Mouse (Mus musculus): ENCODE measurements around the gene Col5a1.

Gene Col5a1

GRCm38 (mm10) chr2:27886148-27886551 is at the start of gene Col5a1:
Col5a1 (plus strand) TSS chr2:27886425.
- no peak for ATAC-seq (ENCODE audit: insufficient number of reproducible peaks, low FRiP score, low TSS enrichment)

DNA sequence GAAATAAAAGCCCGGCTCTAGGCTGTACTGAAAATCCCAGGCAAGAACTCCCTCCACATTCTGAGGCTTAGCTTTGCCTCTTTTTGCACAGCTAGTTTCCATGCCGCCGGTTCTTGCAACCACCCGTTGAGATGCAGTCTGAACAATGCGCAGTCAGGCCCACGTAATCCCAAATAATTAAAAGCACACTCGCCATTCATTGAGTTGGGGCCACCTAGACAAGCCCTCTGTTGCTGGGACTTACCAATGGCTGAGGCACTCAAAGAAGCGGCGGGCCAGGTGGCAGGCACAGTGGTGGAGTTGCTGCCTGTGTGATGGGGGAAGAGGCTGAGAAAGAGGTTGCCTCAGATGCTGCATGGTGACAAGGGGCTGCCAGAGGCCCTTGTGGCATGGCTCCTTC is 48.1 kb upstream of the Col5a1 start:
- ATAC-seq (ENCODE audit: insufficient number of reproducible peaks, low FRiP score, low TSS enrichment): no peak

GRCm38 (mm10) chr2:27840890-27841289 is 45.3 kb upstream of the Col5a1 start:
- no peak for ATAC-seq (ENCODE audit: insufficient number of reproducible peaks, low FRiP score, low TSS enrichment)

DNA sequence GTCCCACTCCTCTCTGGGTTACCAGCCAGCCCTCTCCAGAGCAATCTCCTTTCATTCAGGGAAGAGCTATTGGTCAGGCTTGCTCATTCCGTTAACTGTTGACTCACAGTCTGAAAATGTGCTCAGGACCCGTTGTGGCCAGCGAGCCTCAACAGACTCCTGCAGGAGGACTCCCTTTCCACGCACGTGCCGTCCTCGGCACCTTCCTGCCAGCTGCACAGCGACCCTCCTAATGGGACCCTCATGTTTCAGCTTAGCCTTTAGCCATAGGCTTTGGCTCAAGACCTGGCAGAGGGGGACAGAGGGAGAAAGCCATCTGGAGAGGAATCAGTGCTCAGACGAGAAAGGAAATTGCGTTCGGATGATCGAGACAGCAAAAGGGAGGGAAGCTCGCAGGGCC is 43.3 kb upstream of the Col5a1 start:
- ATAC-seq (ENCODE audit: insufficient number of reproducible peaks, low FRiP score, low TSS enrichment): no peak

DNA sequence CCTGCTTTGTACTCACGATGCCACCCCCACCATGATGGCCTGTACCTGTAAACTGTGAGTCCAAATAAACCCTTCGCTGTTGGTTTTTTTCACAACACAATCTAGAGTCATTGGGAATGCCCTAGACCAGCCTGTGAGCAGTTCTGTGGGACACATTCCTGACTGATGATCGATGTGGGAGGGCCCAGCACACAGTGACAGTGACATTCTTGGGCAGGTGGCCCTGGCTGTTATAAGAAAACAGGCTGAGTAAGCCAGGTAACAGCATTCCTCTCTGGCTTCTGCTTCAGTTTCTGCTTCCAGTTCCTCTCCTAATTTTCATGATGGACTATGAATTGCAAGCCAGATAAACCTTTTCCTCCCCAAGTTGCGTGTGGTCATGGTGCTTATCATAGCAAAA is 41.3 kb upstream of the Col5a1 start:
- ATAC-seq (ENCODE audit: insufficient number of reproducible peaks, low FRiP score, low TSS enrichment): no peak

DNA sequence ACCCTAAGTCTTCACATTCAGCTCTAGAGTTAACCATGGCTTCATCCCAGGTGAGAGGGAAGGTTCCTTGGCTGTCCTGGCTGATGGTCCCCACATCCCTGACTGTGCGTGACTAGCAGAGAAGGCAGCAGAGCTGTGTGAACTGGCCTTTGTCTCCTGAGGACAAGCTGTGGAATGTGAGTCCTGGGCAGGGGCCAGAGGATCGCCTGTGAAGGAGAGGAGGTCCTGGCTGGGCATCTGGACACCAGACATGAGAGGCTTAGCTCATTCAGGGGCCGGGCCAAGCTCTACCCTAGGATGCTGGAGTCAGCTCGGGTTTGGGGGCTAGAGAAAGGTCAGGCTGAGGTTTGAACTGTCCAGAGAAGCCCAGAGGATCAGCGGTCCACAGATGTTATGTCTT is 39.2 kb upstream of the Col5a1 start:
- no peak for ATAC-seq (ENCODE audit: insufficient number of reproducible peaks, low FRiP score, low TSS enrichment)

DNA sequence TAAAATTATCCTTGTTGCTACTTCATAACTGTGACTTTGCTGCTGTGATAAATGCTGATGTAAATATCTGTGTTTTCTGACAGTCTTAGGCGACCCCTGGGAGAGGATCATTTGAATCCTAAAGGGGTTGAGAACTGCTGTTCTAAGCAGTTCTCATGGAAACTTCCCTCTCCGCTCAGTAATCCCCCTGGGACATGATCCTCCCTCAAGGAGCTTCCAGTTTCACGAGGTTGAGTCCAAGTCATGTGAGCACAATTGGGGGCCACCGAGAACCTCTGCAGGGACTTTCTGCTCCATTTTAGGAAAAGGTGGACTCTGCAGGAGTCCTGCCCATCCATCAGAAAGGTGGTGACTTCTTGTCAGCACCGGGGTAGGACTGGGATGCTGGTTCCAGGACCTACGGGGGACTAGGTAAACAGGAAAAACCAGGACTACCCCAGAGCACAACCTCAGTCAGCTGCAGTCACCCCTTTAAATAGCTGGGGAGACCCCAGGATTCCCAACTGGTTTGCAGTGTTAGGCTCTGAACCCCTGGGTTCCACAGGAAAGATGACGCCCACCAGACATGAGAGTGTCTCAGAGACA is 38.3 kb upstream of the Col5a1 start:
- no peak for ATAC-seq (ENCODE audit: insufficient number of reproducible peaks, low FRiP score, low TSS enrichment)

DNA sequence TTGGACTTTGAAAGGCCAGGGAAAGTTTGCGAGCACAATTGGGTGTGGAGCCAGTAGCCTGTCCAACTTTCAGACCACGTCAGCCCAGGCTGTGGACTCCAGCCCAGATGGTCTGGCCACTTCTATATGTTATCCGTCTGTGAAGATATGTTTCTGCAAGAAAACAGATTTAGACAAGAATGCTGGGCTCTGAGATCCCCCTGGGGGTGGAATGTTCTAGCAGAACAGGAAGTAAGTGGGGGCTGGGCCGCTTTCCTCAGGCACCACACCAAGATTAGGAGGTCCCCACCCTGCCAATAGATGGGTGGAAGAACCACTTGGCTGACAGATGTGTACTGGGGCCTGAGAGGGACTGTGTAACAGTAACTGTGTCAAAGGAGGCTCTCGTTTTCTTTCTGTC is 37.8 kb upstream of the Col5a1 start:
- ATAC-seq (ENCODE audit: insufficient number of reproducible peaks, low FRiP score, low TSS enrichment): no peak

DNA sequence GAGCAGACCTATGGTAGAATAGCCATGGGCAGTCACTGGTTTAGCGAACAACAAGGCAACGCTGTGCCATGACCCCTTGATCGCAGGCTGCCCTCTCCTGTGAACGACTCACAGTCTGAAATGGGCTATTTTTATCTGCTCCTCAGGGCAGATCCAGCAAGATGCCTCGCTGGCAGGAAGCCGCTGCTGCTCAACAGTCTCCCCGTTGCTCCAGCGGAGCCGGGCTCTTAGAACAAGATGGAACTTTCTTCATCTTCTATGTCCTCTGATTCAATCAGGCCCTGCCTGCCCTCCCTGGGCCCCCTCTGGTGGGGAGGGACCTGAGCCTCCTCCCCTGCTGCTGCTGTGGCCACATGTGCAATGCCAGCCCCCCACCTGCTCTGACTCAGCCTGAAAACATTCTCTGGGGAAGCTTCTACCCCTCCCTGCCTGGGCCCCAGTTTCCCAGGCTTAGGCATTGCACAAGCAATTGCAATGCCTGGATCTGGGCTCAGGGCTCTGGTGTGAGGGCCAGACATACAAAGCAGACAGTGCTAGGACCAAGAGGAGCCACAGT is 27.8 kb upstream of the Col5a1 start:
- ATAC-seq (ENCODE audit: insufficient number of reproducible peaks, low FRiP score, low TSS enrichment): no peak

- no peak for ATAC-seq (ENCODE audit: insufficient number of reproducible peaks, low FRiP score, low TSS enrichment)
Measured at GRCm38 (mm10) chr2:27861576-27862238, 24.5 kb upstream of the Col5a1 start.

GRCm38 (mm10) chr2:27864491-27865365 is 21.5 kb upstream of the Col5a1 start:
- ATAC-seq (ENCODE audit: insufficient number of reproducible peaks, low FRiP score, low TSS enrichment): no peak

DNA sequence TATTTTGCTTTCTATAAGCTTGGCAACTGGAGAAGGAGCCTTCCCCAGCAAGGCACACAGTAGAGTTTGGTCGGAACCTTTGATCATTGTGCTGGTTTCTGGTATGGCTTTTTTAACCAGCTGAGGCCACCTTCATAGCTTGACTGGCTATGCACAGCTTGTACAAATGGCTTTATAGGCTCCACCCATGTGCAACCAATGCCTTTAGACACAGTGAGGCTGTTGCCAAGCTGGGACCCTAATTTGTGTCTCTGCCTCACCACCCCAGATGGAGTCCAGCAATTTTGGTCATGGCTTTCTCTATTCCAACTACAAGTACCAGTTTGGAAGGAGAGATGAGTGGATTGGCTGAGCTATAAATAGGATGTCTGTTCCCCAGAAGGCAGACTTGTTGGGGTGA is 15.6 kb upstream of the Col5a1 start:
- no peak for ATAC-seq (ENCODE audit: insufficient number of reproducible peaks, low FRiP score, low TSS enrichment)

DNA sequence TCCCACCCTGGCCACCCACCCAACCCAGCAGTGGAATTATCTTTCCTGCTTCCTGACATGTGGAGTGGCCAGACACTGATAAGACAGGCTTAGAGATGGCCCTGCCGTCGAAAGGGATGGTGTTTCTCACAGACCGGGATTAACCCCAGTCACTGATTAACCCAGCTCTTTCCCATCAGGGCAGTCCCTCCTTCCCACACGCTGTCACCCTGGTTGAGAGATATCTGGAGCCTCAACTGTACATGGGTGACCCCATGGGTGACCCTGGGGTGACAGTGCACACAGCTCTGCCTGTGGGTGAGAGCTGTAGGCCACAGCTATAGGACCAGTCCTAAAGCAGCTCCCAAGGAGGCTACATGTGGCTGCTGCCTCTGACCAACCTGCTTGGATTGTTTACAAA is 15.2 kb upstream of the Col5a1 start:
- ATAC-seq (ENCODE audit: insufficient number of reproducible peaks, low FRiP score, low TSS enrichment): no peak

DNA sequence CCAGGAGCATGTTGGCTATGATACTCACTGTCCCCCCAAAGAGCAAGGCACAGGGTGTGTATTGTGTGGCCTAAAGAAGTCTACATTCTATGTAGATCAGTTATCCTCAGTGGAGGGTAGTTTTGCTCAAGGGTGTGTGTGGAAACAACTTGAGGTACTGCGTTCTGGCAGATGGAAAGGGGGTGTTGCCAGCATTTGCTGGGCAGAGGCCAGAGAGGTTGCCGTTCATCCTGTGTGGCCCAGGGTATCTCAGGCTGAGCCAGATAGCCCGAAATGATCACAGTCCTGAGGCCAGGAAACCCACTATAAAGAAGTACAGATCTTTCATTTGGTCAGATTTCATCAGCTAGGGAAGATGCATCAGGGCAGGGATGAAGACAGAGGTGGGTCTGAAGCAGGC is 13.9 kb upstream of the Col5a1 start:
- no peak for ATAC-seq (ENCODE audit: insufficient number of reproducible peaks, low FRiP score, low TSS enrichment)

DNA sequence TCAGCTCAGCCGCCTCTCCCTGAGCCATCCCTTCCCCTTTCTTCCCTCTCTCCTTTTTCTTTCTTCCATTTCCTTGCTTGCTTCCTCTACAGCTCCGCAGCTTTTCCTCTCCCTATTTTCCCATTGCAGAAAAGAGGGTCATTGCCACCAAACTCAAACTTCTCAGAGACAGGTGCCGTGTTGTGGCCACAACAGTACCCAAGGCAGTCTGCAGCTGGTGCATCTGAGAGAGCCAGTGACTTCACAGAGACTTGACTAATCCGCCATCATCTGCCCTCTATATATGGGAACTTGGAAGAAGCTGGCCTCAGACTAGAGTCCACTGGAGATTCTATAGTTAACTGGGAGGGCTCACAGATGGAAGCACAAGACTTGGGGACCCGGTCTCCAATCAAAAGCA is 13.2 kb upstream of the Col5a1 start:
- ATAC-seq (ENCODE audit: insufficient number of reproducible peaks, low FRiP score, low TSS enrichment): no peak

GRCm38 (mm10) chr2:27874596-27874995 is 11.6 kb upstream of the Col5a1 start:
- no peak for ATAC-seq (ENCODE audit: insufficient number of reproducible peaks, low FRiP score, low TSS enrichment)

GRCm38 (mm10) chr2:27875231-27875630 is 11.0 kb upstream of the Col5a1 start:
- no peak for ATAC-seq (ENCODE audit: insufficient number of reproducible peaks, low FRiP score, low TSS enrichment)

- no peak for ATAC-seq (ENCODE audit: insufficient number of reproducible peaks, low FRiP score, low TSS enrichment)
Measured at GRCm38 (mm10) chr2:27875786-27876185, 10.4 kb upstream of the Col5a1 start.

DNA sequence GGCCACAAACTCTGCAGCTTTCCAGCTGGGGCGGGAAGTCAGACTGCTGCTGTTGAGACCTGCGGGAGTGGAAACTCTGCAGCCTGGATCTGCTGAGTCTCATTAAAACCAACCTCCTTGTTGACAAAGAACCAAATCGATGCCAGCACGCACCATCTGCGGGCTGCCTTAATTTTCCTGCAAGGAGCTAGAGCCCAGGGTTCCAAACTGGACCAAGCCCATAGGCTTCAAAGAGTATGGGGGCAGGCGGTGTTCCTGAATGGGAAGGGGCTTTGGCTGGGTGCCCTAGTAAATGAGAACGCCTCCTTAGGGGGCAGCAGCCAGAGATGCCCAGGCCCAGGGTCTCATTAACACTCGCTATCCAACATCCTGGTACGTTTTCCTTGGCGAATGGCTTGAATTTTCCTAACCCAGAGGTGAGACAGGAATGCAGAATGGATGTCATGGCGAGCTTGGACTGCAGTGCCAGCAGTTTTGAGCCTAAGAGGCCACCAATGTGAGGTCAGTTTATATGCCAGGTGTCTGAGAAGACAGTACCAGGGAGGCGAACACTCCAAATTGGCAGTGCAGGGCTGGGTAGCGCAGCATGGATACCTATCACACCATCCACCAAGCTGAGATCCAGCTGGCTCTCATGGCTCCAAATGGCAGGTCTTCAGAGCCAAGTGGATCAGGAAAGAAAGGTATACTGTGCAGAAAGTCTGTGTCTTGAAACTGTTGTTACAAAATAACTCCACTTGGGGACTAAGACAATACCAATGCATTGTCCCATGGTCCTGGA is 9.3 kb upstream of the Col5a1 start:
- ATAC-seq (ENCODE audit: insufficient number of reproducible peaks, low FRiP score, low TSS enrichment): no peak

GRCm38 (mm10) chr2:27878066-27878465 is 8.2 kb upstream of the Col5a1 start:
- ATAC-seq (ENCODE audit: insufficient number of reproducible peaks, low FRiP score, low TSS enrichment): no peak
